Mouse (Mus musculus) midbrain, embryonic 16.5 days (tissue): ENCODE measurements around the gene Cenpl. TPM values are rescaled to one million over a fixed set of nuclear protein-coding genes. Genes with fewer than 3 reads are reported as not detected.
"Not testable (repeated sequence)": the region's sequence is repeated elsewhere in the genome, so short reads cannot be mapped to it uniquely, and the experiment has no call there.

Experiments
- ATAC-seq: fragments of 200-750 bp; cut with Nextera tagmentation; 2 replicates; pipeline ENCODE4 v1.8.0; 2017; ENCODE audit warnings: moderate TSS enrichment
- H3K27ac ChIP-seq: fragments of 300-500 bp; sonication (generic); 2 replicates; pipeline ENCODE4 v1.5.1; 2014; ENCODE audit warnings: mild to moderate bottlenecking, low read length, mixed read lengths
- H3K27me3 ChIP-seq: fragments of 300-500 bp; sonication (generic); 2 replicates; pipeline ENCODE4 v1.6.1; 2014; ENCODE audit warnings: low read depth, low read length, mixed read lengths; ENCODE audit not compliant: control insufficient read depth, insufficient read depth
- H3K36me3 ChIP-seq: fragments of 300-500 bp; sonication (generic); 2 replicates; pipeline ENCODE4 v1.6.1; 2014; ENCODE audit warnings: mild to moderate bottlenecking, low read length, moderate library complexity, mixed read lengths; ENCODE audit not compliant: control insufficient read depth, insufficient read depth
- H3K4me1 ChIP-seq: fragments of 300-500 bp; sonication (generic); 2 replicates; pipeline ENCODE4 v1.6.1; 2014; ENCODE audit warnings: mild to moderate bottlenecking, low read length, mixed read lengths; ENCODE audit not compliant: control insufficient read depth, insufficient read depth
- H3K4me2 ChIP-seq: fragments of 300-500 bp; sonication (generic); 2 replicates; pipeline ENCODE4 v1.6.1; 2014; ENCODE audit warnings: mild to moderate bottlenecking, low read length, mixed read lengths
- H3K4me3 ChIP-seq: fragments of 300-500 bp; sonication (generic); 2 replicates; pipeline ENCODE4 v1.5.1; 2014; ENCODE audit warnings: low read depth, mild to moderate bottlenecking, low read length, moderate library complexity, mixed read lengths
- H3K9ac ChIP-seq: fragments of 300-500 bp; sonication (generic); 2 replicates; pipeline ENCODE4 v1.6.1; 2014; ENCODE audit warnings: low read depth, low read length, mixed read lengths
- H3K9me3 ChIP-seq: fragments of 300-500 bp; sonication (generic); replicated peaks from 2 replicates; pipeline ENCODE4 v1.6.1; 2014; ENCODE audit warnings: mild to moderate bottlenecking, low read length, mixed read lengths; ENCODE audit not compliant: control insufficient read depth, poor library complexity, severe bottlenecking
- WGBS: fragments of 180-500 bp; shearing (Covaris S2); extraction: QIAGEN DNeasy Blood & Tissue Kit; methylation state at CpG from one replicate; pipeline ENCODE4 v1.1.7; 2014; 5-methylcytosine and 5-hydroxymethylcytosine counted together
- polyA plus RNA-seq: library from polyadenylated mRNA; unstranded; fragments of >200 nt; fragmentation: Nextera tagmentation; extraction: Ambion mirVana; gene quantifications from 2 replicates; pipeline ENCODE4 v1.2.1, GENCODE M21; 2015

Cenpl gene
- 10.1 and 11.4 TPM in 2 replicates for polyA plus RNA-seq

- WGBS, result under 1% methylated on average over 57 of the region's 57 CpGs
- Histone ChIP-seq H3K27me3 (no peaks in the 10 kb centered on the region), H3K36me3 (no peaks in the 10 kb centered on the region), H3K9me3 (no peaks in the 10 kb centered on the region), H3K4me1 (peaks cover 29% of the 10 kb centered on the region), H3K4me3 (peak within 1 kb of the TSS; percentile 65), H3K9ac (peak within 1 kb of the TSS; percentile 83), H3K4me2 (peak within 1 kb of the TSS; percentile 96), H3K27ac (peak within 1 kb of the TSS; percentile 83)
- peak; percentile 98 for ATAC-seq
Observed at GRCm38 (mm10) chr1:161070352-161071271, at the start of gene Cenpl, which contains the start of gene Dars2. Gene Cenpl (plus strand): TSS chr1:161070713. Gene Dars2 (minus strand): TSS chr1:161070658.

- peaks cover 3% of the 10 kb centered on the region for H3K4me1 ChIP-seq
- no peaks in the 10 kb centered on the region for H3K27me3 ChIP-seq
- 94% methylated on average over 5 of the region's 5 CpGs for WGBS
Observed at GRCm38 (mm10) chr1:161025410-161026210, 44.9 kb upstream of the Cenpl start.

GRCm38 (mm10) chr1:161027196-161027595, 43.3 kb upstream of the Cenpl start:
- peaks cover 3% of the 10 kb centered on the region for H3K4me1 ChIP-seq
- H3K9ac ChIP-seq, result no peak overlapping the region
- no peaks in the 10 kb centered on the region for H3K27me3 ChIP-seq
- ATAC-seq, result no peak
- H3K27ac ChIP-seq, result no peak overlapping the region
- no peak overlapping the region for H3K4me3 ChIP-seq
- WGBS, result 94% methylated on average over 2 of the region's 2 CpGs
- no peaks in the 10 kb centered on the region for H3K9me3 ChIP-seq
- H3K36me3 ChIP-seq, result peaks cover 15% of the 10 kb centered on the region
- H3K4me2 ChIP-seq, result no peak overlapping the region

More at GRCm38 (mm10) chr1:161025410-161026210, 44.9 kb upstream of the Cenpl start:
- ATAC-seq, result no peak
- H3K9me3 ChIP-seq, result no peaks in the 10 kb centered on the region
- no peak overlapping the region for H3K9ac ChIP-seq
- H3K36me3 ChIP-seq, result peaks cover 6% of the 10 kb centered on the region; the same call in 1 of the 2 replicates
- no peak overlapping the region for H3K4me3 ChIP-seq
- no peak overlapping the region for H3K27ac ChIP-seq
- H3K4me2 ChIP-seq, result no peak overlapping the region

- not testable (repeated sequence) for ATAC-seq, H3K9ac ChIP-seq, H3K4me2 ChIP-seq, H3K27me3 ChIP-seq, H3K27ac ChIP-seq, H3K4me1 ChIP-seq, H3K4me3 ChIP-seq, H3K9me3 ChIP-seq
- H3K36me3 ChIP-seq, result peaks cover 17% of the 10 kb centered on the region
- 94% methylated on average over 1 of the region's 1 CpGs for WGBS
Observed at GRCm38 (mm10) chr1:161028427-161028826, 42.1 kb upstream of the Cenpl start.

- Histone ChIP-seq H3K36me3 (peaks cover 17% of the 10 kb centered on the region), H3K27ac (no peak overlapping the region), H3K4me2 (no peak overlapping the region), H3K4me1 (peaks cover 10% of the 10 kb centered on the region), H3K27me3 (no peaks in the 10 kb centered on the region), H3K9ac (no peak overlapping the region), H3K4me3 (no peak overlapping the region), H3K9me3 (no peaks in the 10 kb centered on the region)
- 96% methylated on average over 3 of the region's 3 CpGs for WGBS
- ATAC-seq, result no peak
Observed at GRCm38 (mm10) chr1:161030058-161030457, 40.5 kb upstream of the Cenpl start.

- Histone ChIP-seq H3K36me3 (peaks cover 19% of the 10 kb centered on the region), H3K27ac (no peak overlapping the region), H3K4me1 (peaks cover 15% of the 10 kb centered on the region), H3K4me3 (no peak overlapping the region), H3K9me3 (no peaks in the 10 kb centered on the region), H3K9ac (no peak overlapping the region), H3K27me3 (no peaks in the 10 kb centered on the region), H3K4me2 (no peak overlapping the region)
- 93% methylated on average over 9 of the region's 9 CpGs for WGBS
- no peak for ATAC-seq
Observed at GRCm38 (mm10) chr1:161031881-161032280, 38.6 kb upstream of the Cenpl start.

GRCm38 (mm10) chr1:161032345-161032744, 38.2 kb upstream of the Cenpl start:
- Histone ChIP-seq H3K4me2 (no peak overlapping the region), H3K9me3 (no peaks in the 10 kb centered on the region), H3K27ac (no peak overlapping the region), H3K27me3 (no peaks in the 10 kb centered on the region), H3K4me1 (peaks cover 18% of the 10 kb centered on the region), H3K9ac (no peak overlapping the region), H3K4me3 (no peak overlapping the region), H3K36me3 (peaks cover 18% of the 10 kb centered on the region)
- WGBS, result 92% methylated on average over 7 of the region's 7 CpGs
- no peak for ATAC-seq

- Histone ChIP-seq H3K4me1 (peaks cover 26% of the 10 kb centered on the region), H3K27ac (peak overlapping the region; percentile 89), H3K9me3 (no peaks in the 10 kb centered on the region), H3K4me3 (peak overlapping the region; percentile 67), H3K27me3 (no peaks in the 10 kb centered on the region), H3K4me2 (peak overlapping the region; percentile 54), H3K9ac (peak overlapping the region; percentile 88), H3K36me3 (peaks cover 26% of the 10 kb centered on the region)
- WGBS, result 2% methylated on average over 21 of the region's 21 CpGs
- no peak for ATAC-seq
Observed at GRCm38 (mm10) chr1:161033856-161034434, 36.6 kb upstream of the Cenpl start.
